21 mouse cellular contexts compared by ENCODE assay signal in the genomic region with DNA sequence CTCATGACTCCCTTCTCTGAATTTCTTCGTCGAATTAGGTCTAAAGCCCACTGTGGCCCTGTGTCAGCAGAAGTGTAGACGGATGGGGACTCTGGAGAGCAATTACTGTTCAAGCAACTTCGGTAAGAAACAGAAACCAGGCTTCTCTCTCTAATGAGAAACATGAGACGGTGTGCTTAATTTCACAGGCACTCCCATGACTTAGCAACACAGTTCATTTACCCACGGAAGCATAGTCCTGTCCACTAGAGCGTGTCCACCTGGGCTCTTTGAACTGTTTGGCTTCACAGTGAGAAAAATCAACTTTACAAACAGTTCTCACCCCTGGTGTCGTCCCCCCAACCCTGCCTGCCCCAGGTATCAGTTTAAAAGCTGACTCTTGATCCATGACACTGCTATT. TPM values are rescaled to one million over a fixed set of nuclear protein-coding genes. Genes with fewer than 3 reads are reported as not detected.
DNase-seq lines count a peak whose midpoint lies in the region; ATAC-seq and TF ChIP-seq lines count a peak whose summit lies in the region.
"Had no signal": no experiment of that assay in that cellular context is flagged by ENCODE, and none has a peak within 500 bp of the region (broad histone marks: within the 10 kb centered on the region; RNA-seq: fewer than 3 reads in every experiment).

No protein-coding gene starts in this region.

- 0 out of 2 replicates have a peak, but pooled peaks have one; percentile 34 for ATAC-seq in limb, embryonic 12.5 days (ENCODE audit: insufficient number of reproducible peaks, insufficient read depth, low FRiP score, low TSS enrichment, low read depth)
- no peak for ATAC-seq in intestine, postnatal 0 days
- no peak for ATAC-seq in lung, postnatal 0 days
- ATAC-seq: forebrain, embryonic 16.5 days had no signal

- H3K27ac ChIP-seq in gastrocnemius, adult 2 months: no peak overlapping the region
- peak overlapping the region; percentile 37; the same call in 1 of the 2 replicates for H3K27ac ChIP-seq in kidney, adult 2 months (ENCODE audit: insufficient read depth, low read depth, low read length)
- peak overlapping the region; percentile 57 for H3K27ac ChIP-seq in limb, embryonic 12.5 days
- no peak overlapping the region for H3K27ac ChIP-seq in intestine, postnatal 0 days (ENCODE audit: low read depth, low read length)
- no peak overlapping the region for H3K27ac ChIP-seq in lung, postnatal 0 days (ENCODE audit: low read length)
- H3K27ac ChIP-seq: embryonic facial prominence, embryonic 13.5 days; liver, embryonic 14.5 days; lung, embryonic 15.5 days; macrophage; midbrain, embryonic 10.5 days had no signal

- intact Hi-C loops in gastrocnemius, adult 2 months (cut with DNase I): no loop called here

- no peak for TF ChIP-seq CTCF in gastrocnemius, adult 2 months (IDR thresholded peaks at IDR 0.05)
- no peak for TF ChIP-seq CTCF in kidney, adult 2 months (conservative IDR thresholded peaks at IDR 0.05; ENCODE audit: insufficient read depth, insufficient read length, low read depth, low read length)
- no peak for TF ChIP-seq CTCF in intestine, postnatal 0 days (IDR thresholded peaks at IDR 0.05; ENCODE audit: low read depth)
- TF ChIP-seq CTCF in lung, postnatal 0 days (IDR thresholded peaks at IDR 0.05): no peak

- peak overlapping the region; percentile 21 for H3K4me3 ChIP-seq in gastrocnemius, adult 2 months
- peak overlapping the region; percentile 10; the same call in 1 of the 2 replicates for H3K4me3 ChIP-seq in kidney, adult 2 months (ENCODE audit: insufficient read depth, low read depth, low read length)
- H3K4me3 ChIP-seq in limb, embryonic 12.5 days (replicated peaks): no peak overlapping the region
- H3K4me3 ChIP-seq in intestine, postnatal 0 days (ENCODE audit: low read depth, low read length): no peak overlapping the region
- no peak overlapping the region for H3K4me3 ChIP-seq in lung, postnatal 0 days (ENCODE audit: low read depth, low read length)
- H3K4me3 ChIP-seq: embryonic facial prominence, embryonic 13.5 days; lung, embryonic 15.5 days; midbrain, embryonic 10.5 days had no signal

- H3K27me3 ChIP-seq in kidney, adult 2 months (replicated peaks; ENCODE audit: control insufficient read depth, insufficient read depth, low read length): no peaks in the 10 kb centered on the region
- no peaks in the 10 kb centered on the region for H3K27me3 ChIP-seq in limb, embryonic 12.5 days
- H3K27me3 ChIP-seq in intestine, postnatal 0 days (replicated peaks; ENCODE audit: control insufficient read depth, insufficient read depth, low read length): no peaks in the 10 kb centered on the region
- no peaks in the 10 kb centered on the region for H3K27me3 ChIP-seq in lung, postnatal 0 days (replicated peaks; ENCODE audit: insufficient read depth, low read length)
- H3K27me3 ChIP-seq: embryonic facial prominence, embryonic 13.5 days; lung, embryonic 15.5 days had no signal

- H3K4me2 ChIP-seq in limb, embryonic 12.5 days: peak overlapping the region; percentile 39
- H3K4me2 ChIP-seq in intestine, postnatal 0 days (replicated peaks; ENCODE audit: low read depth): no peak overlapping the region
- H3K4me2 ChIP-seq in lung, postnatal 0 days (replicated peaks; ENCODE audit: low read depth, low read length): no peak overlapping the region
- H3K4me2 ChIP-seq: embryonic facial prominence, embryonic 13.5 days; lung, embryonic 15.5 days had no signal

- DNase-seq in gastrocnemius, adult 2 months: no peak
- no peak for DNase-seq in gastrocnemius, postnatal 10 days
- peak; percentile 84 for DNase-seq in kidney, adult 2 months
- peak; percentile 40 for DNase-seq in kidney, postnatal 10 days
- DNase-seq in ovary, adult 18-20 months (ENCODE audit: low spot score): no peak
- DNase-seq in lung, postnatal 0 days (ENCODE audit: low spot score): no peak
- DNase-seq: adrenal gland, postnatal 36 days; cerebellum, adult 18-20 months; gastrocnemius, postnatal 14 days; retina, postnatal 1 day; thymus, postnatal 25 days had no signal

- no peak for TF ChIP-seq EP300 in lung, postnatal 0 days (IDR thresholded peaks at IDR 0.05)

- 26% methylated on average over 8 of the region's 8 CpGs for WGBS in kidney, adult 2 months
- WGBS in limb, embryonic 12.5 days: 10% methylated on average over 8 of the region's 8 CpGs
- 70% methylated on average over 8 of the region's 8 CpGs for WGBS in intestine, postnatal 0 days
- 67% methylated on average over 8 of the region's 8 CpGs for WGBS in lung, postnatal 0 days

- no peak overlapping the region for H3K9ac ChIP-seq in limb, embryonic 12.5 days (replicated peaks)
- no peak overlapping the region for H3K9ac ChIP-seq in intestine, postnatal 0 days (ENCODE audit: low read depth, low read length)
- no peak overlapping the region for H3K9ac ChIP-seq in lung, postnatal 0 days (replicated peaks; ENCODE audit: low read depth)
- H3K9ac ChIP-seq: embryonic facial prominence, embryonic 13.5 days; liver, embryonic 14.5 days; lung, embryonic 15.5 days had no signal

- H3K4me1 ChIP-seq in kidney, adult 2 months (ENCODE audit: control insufficient read depth, insufficient read depth, low read length): peaks cover 6% of the 10 kb centered on the region; the same call in 1 of the 2 replicates
- peaks cover 35% of the 10 kb centered on the region for H3K4me1 ChIP-seq in limb, embryonic 12.5 days (replicated peaks)
- no peaks in the 10 kb centered on the region for H3K4me1 ChIP-seq in intestine, postnatal 0 days (replicated peaks; ENCODE audit: control insufficient read depth, insufficient read depth, low read length)
- no peaks in the 10 kb centered on the region for H3K4me1 ChIP-seq in lung, postnatal 0 days (ENCODE audit: insufficient read depth, low read depth, low read length)
- H3K4me1 ChIP-seq: lung, embryonic 15.5 days; midbrain, embryonic 10.5 days had no signal

- H3K9me3 ChIP-seq in limb, embryonic 12.5 days: 0 out of 2 replicates have a peak, but pooled peaks cover 4% of the 10 kb centered on the region
- H3K9me3 ChIP-seq in intestine, postnatal 0 days (ENCODE audit: control insufficient read depth): no peaks in the 10 kb centered on the region
- no peaks in the 10 kb centered on the region for H3K9me3 ChIP-seq in lung, postnatal 0 days (ENCODE audit: low read length)
- H3K9me3 ChIP-seq: embryonic facial prominence, embryonic 13.5 days; lung, embryonic 15.5 days; midbrain, embryonic 10.5 days had no signal

- TF ChIP-seq POLR2A in kidney, adult 2 months (IDR thresholded peaks at IDR 0.05; ENCODE audit: low read depth, low read length): no peak

- H3K36me3 ChIP-seq in kidney, adult 2 months (ENCODE audit: control insufficient read depth, insufficient read depth, low read length): no peaks in the 10 kb centered on the region
- H3K36me3 ChIP-seq in limb, embryonic 12.5 days: 0 out of 2 replicates have a peak, but pooled peaks cover 5% of the 10 kb centered on the region
- no peaks in the 10 kb centered on the region for H3K36me3 ChIP-seq in intestine, postnatal 0 days (ENCODE audit: control insufficient read depth, insufficient read depth)
- no peaks in the 10 kb centered on the region for H3K36me3 ChIP-seq in lung, postnatal 0 days (ENCODE audit: insufficient read depth, low read length)
- H3K36me3 ChIP-seq: embryonic facial prominence, embryonic 13.5 days; lung, embryonic 15.5 days; midbrain, embryonic 10.5 days had no signal

RNA-seq across cellular contexts. Expression of gene Pcolce2, which starts 55.4 kb away (rescaled TPM):
- 10 to 100 TPM in 1 of 2 experiments, 1 to 10 TPM in 1; 8.2 to 13.7 TPM for total RNA-seq in gastrocnemius, adult 2 months (2021)
- total RNA-seq in gastrocnemius, postnatal 10 days (2021): 1 to 10 TPM; 7.4 to 9.8 TPM
- polyA plus RNA-seq in kidney, adult 2 months (2012; rRNA removed): 0.78 and 0.90 TPM in 2 replicates
- 10.4 and 12.8 TPM in 2 replicates for polyA plus RNA-seq in limb, embryonic 12.5 days (2016; fragmentation: Nextera tagmentation; extraction: Ambion mirVana)
- 0.16 and 0.43 TPM in 2 replicates for polyA plus RNA-seq in intestine, postnatal 0 days (2015; fragmentation: Nextera tagmentation; extraction: Ambion mirVana)
- polyA plus RNA-seq in lung, postnatal 0 days (2015; fragmentation: Nextera tagmentation; extraction: Ambion mirVana): 45.7 and 52.1 TPM in 2 replicates
- total RNA-seq: hematopoietic stem cell, adult 5-6 weeks; MEL had no signal

RNA-seq across cellular contexts. Expression of gene Trpc1, which starts 57.4 kb away (rescaled TPM):
- total RNA-seq in gastrocnemius, adult 2 months (2021): 1 to 10 TPM in 1 of 2 experiments, under 1 TPM in 1; 0.71 to 1.2 TPM
- total RNA-seq in gastrocnemius, postnatal 10 days (2021): 1 to 10 TPM; 1.7 to 3.2 TPM
- 11.6 and 13.6 TPM in 2 replicates for polyA plus RNA-seq in kidney, adult 2 months (2012; rRNA removed)
- 3.8 and 4.5 TPM in 2 replicates for polyA plus RNA-seq in limb, embryonic 12.5 days (2016; fragmentation: Nextera tagmentation; extraction: Ambion mirVana)
- 1.8 and 2.0 TPM in 2 replicates for polyA plus RNA-seq in intestine, postnatal 0 days (2015; fragmentation: Nextera tagmentation; extraction: Ambion mirVana)
- polyA plus RNA-seq in lung, postnatal 0 days (2015; fragmentation: Nextera tagmentation; extraction: Ambion mirVana): 4.7 and 4.9 TPM in 2 replicates
- polyA plus RNA-seq: macrophage had no signal

Comparison
In these comparisons a context has a peak if more than half of its experiments do, and no peak if none do; other contexts are left out.
1. DNase-seq: peak in kidney, adult 2 months (single experiment) and kidney, postnatal 10 days (single experiment); none in gastrocnemius, adult 2 months (single experiment), gastrocnemius, postnatal 10 days (single experiment), ovary, adult 18-20 months (single experiment) and lung, postnatal 0 days (single experiment).
2. H3K27ac ChIP-seq: peak in kidney, adult 2 months (single experiment) and limb, embryonic 12.5 days (single experiment); none in gastrocnemius, adult 2 months (single experiment), intestine, postnatal 0 days (single experiment) and lung, postnatal 0 days (single experiment).
3. H3K4me3 ChIP-seq: peak in gastrocnemius, adult 2 months (single experiment) and kidney, adult 2 months (single experiment); none in limb, embryonic 12.5 days (single experiment), intestine, postnatal 0 days (single experiment) and lung, postnatal 0 days (single experiment).